Mouse (Mus musculus) neural tube, embryonic 14.5 days (tissue): ENCODE data around the gene Nek9. TPM values are rescaled to one million over a fixed set of nuclear protein-coding genes. Genes with fewer than 3 reads are reported as not detected.

ENCODE experiments used
- ATAC-seq: fragments of 200-750 bp; cut with Nextera tagmentation; 2 replicates; pipeline ENCODE4 v1.8.0; 2017; ENCODE audit warnings: low read depth, mild to moderate bottlenecking, moderate TSS enrichment, moderate library complexity
- H3K27ac ChIP-seq: fragments of 300-500 bp; sonication (generic); 2 replicates; pipeline ENCODE4 v1.5.1; 2014; ENCODE audit warnings: low read depth, mild to moderate bottlenecking, control low read depth, low read length, moderate library complexity, mixed read lengths
- H3K27me3 ChIP-seq: fragments of 300-500 bp; sonication (generic); 2 replicates; pipeline ENCODE4 v1.6.1; 2014; ENCODE audit warnings: low read length; ENCODE audit not compliant: control insufficient read depth, insufficient read depth
- H3K36me3 ChIP-seq: fragments of 300-500 bp; sonication (generic); 2 replicates; pipeline ENCODE4 v1.6.1; 2014; ENCODE audit warnings: low read length, mixed read lengths; ENCODE audit not compliant: control insufficient read depth, insufficient read depth
- H3K4me1 ChIP-seq: fragments of 300-500 bp; sonication (generic); 2 replicates; pipeline ENCODE4 v1.6.1; 2014; ENCODE audit warnings: low read length; ENCODE audit not compliant: control insufficient read depth, insufficient read depth
- H3K4me2 ChIP-seq: fragments of 300-500 bp; sonication (generic); 2 replicates; pipeline ENCODE4 v1.6.1; 2014; ENCODE audit warnings: mild to moderate bottlenecking, low read depth, low read length, control low read depth
- H3K4me3 ChIP-seq: fragments of 300-500 bp; sonication (generic); 2 replicates; pipeline ENCODE4 v1.5.1; 2014; ENCODE audit warnings: low read depth, low read length, control low read depth, mixed read lengths
- H3K9ac ChIP-seq: fragments of 300-500 bp; sonication (generic); replicated peaks from 2 replicates; pipeline ENCODE4 v1.6.1; 2014; ENCODE audit warnings: low read depth, mild to moderate bottlenecking, control low read depth, low read length, mixed read lengths
- H3K9me3 ChIP-seq: fragments of 300-500 bp; sonication (generic); 2 replicates; pipeline ENCODE4 v1.6.1; 2016; ENCODE audit warnings: low read length; ENCODE audit not compliant: control insufficient read depth
- WGBS: fragments of 180-500 bp; shearing (Covaris S2); extraction: QIAGEN DNeasy Blood & Tissue Kit; methylation state at CpG from one replicate; pipeline ENCODE4 v1.1.7; 2014; 5-methylcytosine and 5-hydroxymethylcytosine counted together
- polyA plus RNA-seq: library from polyadenylated mRNA; unstranded; fragments of >200 nt; fragmentation: Nextera tagmentation; extraction: Ambion mirVana; gene quantifications from 2 replicates; pipeline ENCODE4 v1.2.1, GENCODE M21; 2014

The Nek9 gene
- polyA plus RNA-seq, 1 experiment from 2014 or later, result 8.9 TPM

DNA sequence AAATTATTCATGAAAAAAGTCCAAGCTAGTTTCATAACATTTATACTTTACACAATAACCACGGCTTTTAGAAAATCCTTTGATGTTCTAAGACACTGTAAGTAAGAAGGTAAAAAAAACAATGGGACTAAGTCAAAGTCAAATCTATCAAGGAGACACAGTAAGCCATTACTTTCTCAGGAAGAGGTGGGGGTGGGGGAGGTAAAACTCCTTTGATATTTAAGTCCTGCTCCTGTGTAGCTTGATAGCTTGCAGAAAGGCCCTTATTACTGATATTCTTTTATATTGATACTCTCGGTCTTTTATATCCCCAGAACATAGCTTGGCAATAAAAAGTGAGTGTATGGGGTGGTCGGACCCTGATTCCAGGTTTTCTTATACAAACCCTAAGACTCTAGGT lies 69.3 kb downstream of the Nek9 start:
- Histone ChIP-seq H3K9ac (peak overlapping the region; percentile 56), H3K36me3 (no peaks in the 10 kb centered on the region; the same call in 1 of the 2 replicates), H3K9me3 (no peaks in the 10 kb centered on the region), H3K4me2 (peak overlapping the region; percentile 61), H3K27ac (peak overlapping the region; percentile 83), H3K4me1 (0 out of 2 replicates have a peak, but pooled peaks cover 4% of the 10 kb centered on the region), H3K27me3 (no peaks in the 10 kb centered on the region), H3K4me3 (peak overlapping the region; percentile 57)
- peak; percentile 25; the same call in 1 of the 2 replicates for ATAC-seq
- 51% methylated on average over 3 of the region's 3 CpGs for WGBS

DNA sequence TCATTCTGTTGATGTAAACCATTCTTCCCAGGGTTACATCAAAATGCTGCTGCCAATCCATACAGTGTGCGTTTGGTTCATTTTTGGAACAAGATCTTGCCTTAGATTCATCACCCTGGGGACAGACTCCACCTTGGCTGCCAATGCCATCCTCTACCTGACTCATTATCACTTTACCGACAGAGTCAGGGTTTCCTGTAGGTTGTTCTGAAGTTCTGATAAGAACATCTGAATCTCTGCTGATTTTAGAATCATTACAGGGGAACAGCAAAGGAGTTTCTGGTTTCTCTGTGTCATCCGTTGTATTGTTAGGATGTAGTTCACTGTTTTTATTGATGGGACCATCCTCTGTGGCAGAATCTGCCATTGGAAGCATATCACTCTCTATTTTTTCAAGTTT lies 72.9 kb downstream of the Nek9 start:
- Histone ChIP-seq H3K9me3 (no peaks in the 10 kb centered on the region), H3K27ac (no peak overlapping the region), H3K27me3 (no peaks in the 10 kb centered on the region), H3K4me3 (no peak overlapping the region), H3K36me3 (no peaks in the 10 kb centered on the region; the same call in 1 of the 2 replicates), H3K4me1 (0 out of 2 replicates have a peak, but pooled peaks cover 10% of the 10 kb centered on the region), H3K4me2 (no peak overlapping the region), H3K9ac (no peak overlapping the region)
- WGBS, result 94% methylated on average over 3 of the region's 3 CpGs
- no peak for ATAC-seq

DNA sequence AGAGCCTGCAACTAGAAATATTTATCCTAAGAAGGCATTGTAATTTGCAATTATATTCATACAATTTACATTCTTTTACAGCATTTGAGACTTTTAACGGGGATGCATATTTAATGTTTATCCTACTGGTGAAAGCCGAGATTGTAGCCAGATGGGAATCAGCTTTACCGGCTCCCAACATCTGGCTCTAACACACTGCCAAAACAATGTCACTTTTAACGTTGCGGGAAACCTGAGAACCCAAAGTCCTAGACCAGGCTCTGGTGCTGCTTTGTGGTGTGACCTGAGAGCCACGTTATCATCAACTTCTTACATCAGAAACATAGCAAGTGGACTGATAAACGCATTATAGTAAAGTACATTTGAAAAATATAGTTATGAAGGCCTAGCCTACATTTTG lies 74.2 kb downstream of the Nek9 start:
- ATAC-seq, result no peak
- Histone ChIP-seq H3K4me3 (no peak overlapping the region), H3K4me2 (no peak overlapping the region), H3K27ac (no peak overlapping the region), H3K27me3 (no peaks in the 10 kb centered on the region), H3K36me3 (no peaks in the 10 kb centered on the region; the same call in 1 of the 2 replicates), H3K9ac (no peak overlapping the region), H3K9me3 (no peaks in the 10 kb centered on the region), H3K4me1 (0 out of 2 replicates have a peak, but pooled peaks cover 8% of the 10 kb centered on the region)
- 63% methylated on average over 7 of the region's 7 CpGs for WGBS

DNA sequence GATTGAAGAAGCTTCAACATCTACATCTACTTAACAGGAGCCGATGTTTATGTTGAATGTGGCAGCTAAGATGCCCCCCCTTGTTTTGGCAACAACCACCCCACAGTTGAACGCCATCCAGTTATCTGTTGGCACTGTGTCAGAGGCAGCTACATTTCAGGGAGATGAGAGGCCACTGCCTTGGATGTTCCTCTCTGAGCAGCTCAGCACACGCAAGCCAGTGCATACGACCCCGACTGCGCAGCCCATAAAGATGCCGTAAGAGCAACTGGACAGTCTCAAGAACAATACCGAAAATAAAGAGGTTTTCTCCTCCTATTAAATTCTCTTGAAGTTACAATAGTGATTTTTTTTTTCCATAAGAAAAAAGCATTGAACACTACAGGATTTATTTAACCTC lies 74.6 kb downstream of the Nek9 start:
- H3K4me1 ChIP-seq, result 0 out of 2 replicates have a peak, but pooled peaks cover 6% of the 10 kb centered on the region
- H3K27me3 ChIP-seq, result no peaks in the 10 kb centered on the region
- no peak overlapping the region for H3K4me3 ChIP-seq
- H3K27ac ChIP-seq, result no peak overlapping the region
- 73% methylated on average over 8 of the region's 8 CpGs for WGBS
- ATAC-seq, result no peak
- no peak overlapping the region for H3K4me2 ChIP-seq
- no peaks in the 10 kb centered on the region for H3K9me3 ChIP-seq
- no peak overlapping the region for H3K9ac ChIP-seq
- H3K36me3 ChIP-seq, result no peaks in the 10 kb centered on the region; the same call in 1 of the 2 replicates

DNA sequence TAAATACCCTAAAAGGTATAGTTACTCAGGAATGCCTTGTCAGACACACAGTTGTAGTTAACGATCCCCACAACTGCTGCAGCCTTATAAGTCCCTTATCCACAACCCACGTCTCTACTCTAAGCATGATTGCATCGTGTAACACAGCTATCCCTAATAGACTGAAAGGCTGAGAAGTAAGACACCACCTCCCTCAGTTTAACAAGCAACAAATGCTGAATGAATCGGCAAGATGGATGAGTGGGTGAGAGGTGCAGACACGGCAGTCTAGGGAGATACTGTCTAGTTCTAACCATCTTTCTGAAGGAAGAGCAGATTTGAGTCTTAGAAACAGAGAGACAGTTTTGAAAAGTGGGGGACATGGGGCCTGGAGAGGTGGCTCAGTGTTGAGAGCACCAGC lies 76.0 kb downstream of the Nek9 start:
- H3K27ac ChIP-seq, result no peak overlapping the region
- WGBS, result 81% methylated on average over 5 of the region's 5 CpGs

DNA sequence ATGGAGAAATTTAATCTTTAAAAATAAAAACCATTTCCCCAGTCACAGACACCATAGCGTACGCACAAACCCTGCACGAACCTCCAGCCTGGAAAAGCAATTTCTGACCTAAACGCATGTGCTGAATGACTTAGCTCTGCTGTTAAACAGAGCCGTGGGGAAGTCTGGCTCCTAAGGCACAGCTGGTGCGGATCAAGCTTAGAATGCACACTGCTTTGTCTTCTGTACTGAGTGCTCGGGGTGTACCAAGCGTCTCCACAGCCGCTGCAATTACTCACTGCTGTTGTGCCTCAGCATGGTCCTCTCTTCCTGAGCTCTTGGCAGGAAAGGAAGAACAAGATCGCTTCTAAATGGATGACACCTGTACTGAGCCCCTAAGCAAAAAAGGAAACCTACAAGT lies 76.7 kb downstream of the Nek9 start:
- 0 out of 2 replicates have a peak, but pooled peaks cover 6% of the 10 kb centered on the region for H3K4me1 ChIP-seq
- no peaks in the 10 kb centered on the region for H3K27me3 ChIP-seq
- H3K9me3 ChIP-seq, result no peaks in the 10 kb centered on the region
- no peak overlapping the region for H3K4me2 ChIP-seq
- H3K27ac ChIP-seq, result no peak overlapping the region
- H3K9ac ChIP-seq, result no peak overlapping the region
- 39% methylated on average over 10 of the region's 10 CpGs for WGBS
- H3K36me3 ChIP-seq, result 0 out of 2 replicates have a peak, but pooled peaks cover 5% of the 10 kb centered on the region
- ATAC-seq, result no peak
- no peak overlapping the region for H3K4me3 ChIP-seq

More for the DNA sequence above, 76.0 kb downstream of the Nek9 start:
- Histone ChIP-seq H3K4me2 (no peak overlapping the region), H3K27me3 (no peaks in the 10 kb centered on the region), H3K4me1 (0 out of 2 replicates have a peak, but pooled peaks cover 6% of the 10 kb centered on the region), H3K4me3 (no peak overlapping the region), H3K9ac (no peak overlapping the region), H3K9me3 (no peaks in the 10 kb centered on the region), H3K36me3 (peaks cover under 1% of the 10 kb centered on the region; the same call in 1 of the 2 replicates)
- ATAC-seq, result no peak

DNA sequence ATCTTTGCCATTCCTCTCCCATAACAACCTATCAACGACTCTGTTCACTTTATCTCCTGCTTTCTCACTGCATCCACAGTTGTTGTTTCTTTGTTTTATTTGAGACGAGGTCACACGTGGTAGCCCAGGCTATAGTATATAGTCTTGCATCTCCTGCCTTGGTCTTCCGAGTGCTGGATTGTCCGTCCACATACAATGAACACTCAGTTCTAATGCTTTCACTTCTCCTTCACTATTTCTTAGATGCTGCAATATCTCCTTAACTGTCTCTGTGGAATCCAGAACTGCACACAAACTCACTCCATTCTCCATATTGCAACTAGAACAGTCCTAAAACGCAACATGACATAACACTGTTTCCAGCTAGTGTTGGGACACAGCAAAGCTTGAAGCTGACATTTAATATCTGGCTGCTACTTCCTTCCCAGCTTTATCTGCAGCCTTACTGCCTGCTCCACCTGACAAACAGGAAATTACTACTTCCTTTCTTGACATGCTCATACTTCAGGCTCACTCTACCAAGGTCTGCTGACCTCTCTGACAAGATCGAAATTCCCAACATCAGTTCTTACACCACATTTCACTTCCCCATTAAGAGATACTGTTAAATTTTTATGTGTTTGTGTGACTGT lies 82.0 kb downstream of the Nek9 start:
- no peak overlapping the region for H3K9ac ChIP-seq
- H3K27ac ChIP-seq, result no peak overlapping the region
- ATAC-seq, result no peak
- 0 out of 2 replicates have a peak, but pooled peaks cover 5% of the 10 kb centered on the region for H3K36me3 ChIP-seq
- H3K27me3 ChIP-seq, result no peaks in the 10 kb centered on the region
- H3K4me2 ChIP-seq, result no peak overlapping the region
- no peak overlapping the region for H3K4me3 ChIP-seq
- no peaks in the 10 kb centered on the region for H3K9me3 ChIP-seq
- 87% methylated on average over 7 of the region's 7 CpGs for WGBS
- H3K4me1 ChIP-seq, result no peaks in the 10 kb centered on the region

DNA sequence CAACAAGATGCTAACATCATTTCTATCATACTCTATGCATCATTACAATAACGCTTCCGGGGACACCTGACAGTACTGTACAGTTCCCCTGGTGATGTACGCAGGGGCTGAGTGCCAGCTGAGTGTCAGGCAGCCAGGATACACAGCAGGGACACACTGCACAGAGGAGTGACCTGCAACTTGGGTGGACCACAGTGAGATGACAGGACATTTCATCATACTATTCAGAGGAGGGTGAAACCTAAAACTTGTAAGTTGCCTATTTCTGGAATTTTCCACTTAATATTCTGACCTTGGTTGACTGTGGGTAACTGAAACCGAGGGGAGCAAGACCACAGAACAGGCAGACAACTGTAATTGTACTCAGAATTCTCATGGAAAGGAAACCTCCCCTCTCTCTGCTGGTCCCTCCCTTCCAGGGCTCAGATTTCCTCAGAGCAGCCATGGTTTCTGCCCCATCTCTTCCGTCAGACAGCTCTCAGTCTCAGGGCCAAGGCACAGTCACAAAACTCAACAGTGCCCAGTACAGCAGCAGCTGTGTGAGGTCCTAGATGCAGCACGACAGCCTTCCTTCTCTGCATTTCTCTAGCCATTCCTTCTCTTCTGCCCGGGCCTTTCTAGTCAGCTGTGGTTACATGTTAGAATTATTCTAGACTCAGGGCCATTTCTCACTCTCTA lies 82.9 kb downstream of the Nek9 start:
- Histone ChIP-seq H3K36me3 (0 out of 2 replicates have a peak, but pooled peaks cover 5% of the 10 kb centered on the region), H3K4me1 (no peaks in the 10 kb centered on the region), H3K27me3 (no peaks in the 10 kb centered on the region), H3K9me3 (no peaks in the 10 kb centered on the region), H3K9ac (no peak overlapping the region), H3K27ac (no peak overlapping the region), H3K4me2 (no peak overlapping the region), H3K4me3 (no peak overlapping the region)
- no peak for ATAC-seq
- 69% methylated on average over 7 of the region's 7 CpGs for WGBS

DNA sequence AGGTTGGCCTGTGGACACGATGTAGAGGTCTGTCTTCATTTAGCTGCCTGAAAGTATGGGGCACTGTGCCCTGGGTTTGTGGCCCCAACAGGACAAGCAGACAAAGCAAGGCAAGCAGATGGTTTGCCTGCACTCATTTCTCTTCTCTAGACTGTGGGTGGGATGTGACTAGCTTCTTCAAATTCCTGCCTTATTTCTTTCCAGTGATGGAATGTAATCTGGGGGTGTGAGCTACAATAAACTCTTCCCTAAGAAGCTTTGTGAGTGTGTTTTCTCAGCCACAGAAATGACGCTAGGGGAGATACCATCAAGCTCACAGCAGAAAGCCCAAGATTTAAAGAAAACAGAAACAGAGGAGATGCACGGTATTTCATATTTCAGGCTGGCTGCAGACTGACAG lies 87.1 kb downstream of the Nek9 start:
- Histone ChIP-seq H3K4me1 (no peaks in the 10 kb centered on the region), H3K4me2 (no peak overlapping the region), H3K36me3 (no peaks in the 10 kb centered on the region), H3K9me3 (no peaks in the 10 kb centered on the region), H3K9ac (no peak overlapping the region), H3K27me3 (no peaks in the 10 kb centered on the region), H3K4me3 (no peak overlapping the region), H3K27ac (no peak overlapping the region)
- no peak for ATAC-seq
- 90% methylated on average over 3 of the region's 3 CpGs for WGBS
